Mouse (Mus musculus) left cerebral cortex, postnatal 10 days (tissue): ENCODE results near the gene 6030452D12Rik. TPM values are rescaled to one million over a fixed set of nuclear protein-coding genes. Genes with fewer than 3 reads are reported as not detected.

Experiments used
- DNase-seq, 2 experiments: peaks; one replicate each; pipeline ENCODE4 v3.0.0; 2021 to 2022; ENCODE audit warnings: low spot score in 2 of 2, mixed read lengths in 1 of 2; ENCODE audit errors: extremely low spot score in 1 of 2
- intact Hi-C: fragments of 180-260 bp; cut with DNase I; formaldehyde crosslinking; loops from one replicate; pipeline ENCODE4 v1.15.1; 2025
- total RNA-seq, 2 experiments: library from RNA; stranded (reverse); gene quantifications; 2 replicates each; pipeline ENCODE4 v1.2.3; 2021

The 6030452D12Rik gene
- not detected for total RNA-seq

DNA sequence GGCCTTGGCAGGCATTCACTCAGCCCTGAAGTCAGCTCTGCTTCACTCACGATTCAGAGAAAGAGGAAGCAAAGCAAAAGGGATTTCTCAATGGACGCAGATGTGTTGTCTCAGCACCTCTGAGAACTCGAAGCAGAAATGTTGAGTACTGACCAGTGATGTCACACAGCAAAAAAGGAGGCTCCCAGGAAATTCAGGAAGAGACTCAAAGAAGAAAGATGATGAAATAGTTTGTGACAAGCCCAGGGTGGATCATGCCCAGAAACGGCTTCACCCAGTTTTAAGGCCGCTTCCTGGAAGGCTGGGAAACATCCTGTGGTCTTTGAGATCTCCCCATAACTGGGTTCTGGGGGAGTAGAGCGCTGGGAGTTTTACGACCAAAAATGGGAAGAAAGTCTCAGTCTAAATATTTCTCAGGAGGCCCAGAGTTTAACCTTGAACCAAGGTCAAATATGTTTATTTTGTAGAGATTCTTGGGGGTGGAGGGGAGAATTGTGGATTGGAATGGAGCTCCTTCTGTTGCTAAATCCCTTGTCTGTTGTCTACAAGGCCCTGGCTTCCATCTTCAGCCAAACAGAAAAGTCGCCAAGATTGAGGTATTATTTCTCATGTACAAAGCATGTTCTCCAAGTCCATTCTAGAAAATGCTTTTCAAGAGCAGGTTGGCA lies at the start of gene 6030452D12Rik:
6030452D12Rik (plus strand) TSS at position 505 of the 668 bp plus-strand sequence.
- intact Hi-C loops: no loop called here
- no peak for DNase-seq

DNA sequence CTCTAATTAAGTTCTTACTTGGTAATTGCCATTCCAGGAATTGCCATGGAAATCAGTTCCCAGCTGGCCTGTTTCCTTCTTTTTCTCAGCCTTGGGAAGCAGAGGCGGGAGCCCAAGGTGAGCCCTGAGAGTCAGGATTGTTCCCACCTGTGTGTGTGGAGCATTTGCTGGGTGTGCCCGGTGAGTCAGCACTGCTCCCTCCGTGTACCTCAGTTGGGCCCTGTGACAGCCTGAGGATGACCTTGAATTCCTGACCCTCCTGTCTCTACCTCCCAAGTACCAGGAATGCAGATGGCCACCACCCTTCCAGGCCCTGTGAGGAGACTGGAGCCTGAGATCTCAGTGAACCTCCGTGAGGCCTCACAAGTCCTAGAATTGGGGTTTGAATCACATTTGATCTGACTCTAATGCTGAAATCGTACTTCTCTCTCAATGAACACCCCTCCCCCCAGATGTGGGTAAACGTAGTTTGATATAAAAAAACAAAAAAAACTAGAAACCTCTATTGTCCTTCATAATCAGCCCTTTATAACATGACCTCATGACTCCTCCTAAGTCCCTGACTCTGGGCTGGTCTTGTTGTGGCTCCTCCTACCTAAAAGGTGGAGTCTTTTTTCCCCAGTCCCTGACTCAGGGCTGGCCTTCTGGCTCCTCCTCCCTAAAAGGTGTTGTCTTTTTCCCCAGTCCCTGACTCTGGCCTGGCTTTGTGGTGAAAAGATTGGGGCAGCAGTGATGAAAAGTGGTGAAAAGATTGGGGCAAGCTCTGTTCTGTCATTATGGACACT lies 48.8 kb upstream of the 6030452D12Rik start:
- intact Hi-C loops: no loop called here
- no peak for DNase-seq

DNA sequence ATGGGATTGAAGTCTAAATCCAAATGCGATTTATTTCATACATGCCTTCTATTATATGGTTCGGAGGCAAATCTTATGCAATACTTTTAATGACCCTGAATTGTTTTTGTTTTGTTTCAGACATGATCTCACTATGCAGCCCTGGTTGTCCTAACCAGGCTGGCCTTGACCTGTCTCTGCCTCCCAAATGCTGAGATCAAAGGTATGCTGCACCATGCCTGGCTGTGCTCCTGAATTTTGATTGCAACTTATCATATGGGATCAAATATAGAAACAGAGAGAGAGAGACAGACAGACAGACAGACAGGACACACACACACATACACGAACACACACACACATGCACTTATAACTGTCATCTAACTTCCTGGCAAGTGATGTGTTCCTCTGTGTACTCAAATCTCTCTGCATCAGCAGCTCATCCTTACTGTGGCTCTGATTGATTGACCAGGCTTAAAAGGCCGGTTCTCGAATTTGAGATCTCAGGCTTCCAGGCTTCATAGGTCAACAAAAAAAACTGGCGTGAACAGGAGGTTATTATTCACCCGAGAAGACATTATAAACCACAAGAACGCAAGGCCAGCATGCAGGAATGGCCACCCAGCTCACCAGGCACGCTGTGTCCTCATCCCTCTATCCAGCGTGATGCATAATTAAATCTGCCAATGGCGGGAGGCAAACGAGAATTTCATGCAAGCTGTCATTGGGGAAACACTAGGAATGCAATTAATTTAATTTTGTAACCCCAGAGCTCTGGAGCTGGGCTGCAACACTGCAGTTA lies 47.4 kb upstream of the 6030452D12Rik start:
- intact Hi-C loops: no loop called here

DNA sequence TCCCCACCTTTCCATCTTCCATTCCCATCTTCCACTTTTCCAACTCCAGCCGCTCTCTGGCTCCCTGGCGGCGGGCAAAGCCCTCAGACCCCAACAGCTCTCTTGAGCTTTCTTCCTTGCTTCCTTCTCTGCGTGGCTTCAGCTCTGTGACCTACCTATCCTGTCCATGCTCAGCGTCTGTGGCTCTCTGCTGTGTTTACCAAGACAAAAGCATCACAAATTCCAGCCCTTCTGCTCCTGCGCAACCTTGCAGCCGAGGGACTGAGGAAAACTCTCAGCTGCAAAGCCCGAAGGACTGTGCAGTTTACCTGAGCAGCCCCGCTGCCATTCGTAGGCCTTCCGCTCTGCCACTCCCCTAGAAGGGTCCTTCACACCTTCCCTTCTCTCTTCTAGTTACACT lies 46.3 kb upstream of the 6030452D12Rik start:
- DNase-seq: no peak
- intact Hi-C loops: no loop called here

More for the DNA sequence above, 47.4 kb upstream of the 6030452D12Rik start:
- no peak for DNase-seq

DNA sequence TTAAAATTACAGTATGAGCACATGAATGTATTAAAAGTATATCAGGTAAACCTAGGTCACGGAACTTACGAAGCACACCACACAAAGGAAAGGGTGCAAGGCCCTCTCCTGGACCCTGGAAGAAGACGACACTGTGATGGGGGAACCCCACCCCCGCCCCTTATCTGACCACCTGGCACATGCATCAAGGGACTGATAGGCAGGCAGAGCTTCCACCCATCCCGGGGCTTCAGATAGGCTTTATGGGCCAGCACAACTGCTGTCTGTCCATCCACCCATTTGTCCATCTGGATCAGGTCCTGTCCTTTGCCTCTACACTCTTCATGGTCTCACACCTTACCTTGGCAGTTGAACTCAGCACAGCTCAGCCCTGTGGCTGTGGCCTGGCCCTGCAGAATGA lies 38.2 kb upstream of the 6030452D12Rik start:
- intact Hi-C loops: no loop called here
- DNase-seq: no peak

DNA sequence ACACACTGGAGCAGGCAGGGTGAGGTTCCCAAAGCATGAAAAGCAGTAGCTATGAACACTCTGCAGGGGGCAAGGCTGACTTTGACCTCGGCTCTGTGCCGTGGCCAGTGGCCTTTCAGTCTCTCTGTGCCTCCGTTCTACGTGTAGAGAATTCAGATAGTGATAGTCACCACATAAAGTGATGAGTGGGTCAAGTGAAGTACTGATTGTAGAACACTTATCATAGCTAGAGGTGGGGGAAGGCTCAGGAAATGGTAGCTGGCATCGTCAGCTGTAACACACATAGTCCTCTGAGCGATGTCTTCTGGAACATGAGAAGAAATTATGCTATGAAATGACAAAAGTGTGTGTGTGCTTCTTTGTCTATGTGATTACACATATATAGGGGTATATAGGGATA lies 36.5 kb upstream of the 6030452D12Rik start:
- no peak for DNase-seq
- intact Hi-C loops: no loop called here

DNA sequence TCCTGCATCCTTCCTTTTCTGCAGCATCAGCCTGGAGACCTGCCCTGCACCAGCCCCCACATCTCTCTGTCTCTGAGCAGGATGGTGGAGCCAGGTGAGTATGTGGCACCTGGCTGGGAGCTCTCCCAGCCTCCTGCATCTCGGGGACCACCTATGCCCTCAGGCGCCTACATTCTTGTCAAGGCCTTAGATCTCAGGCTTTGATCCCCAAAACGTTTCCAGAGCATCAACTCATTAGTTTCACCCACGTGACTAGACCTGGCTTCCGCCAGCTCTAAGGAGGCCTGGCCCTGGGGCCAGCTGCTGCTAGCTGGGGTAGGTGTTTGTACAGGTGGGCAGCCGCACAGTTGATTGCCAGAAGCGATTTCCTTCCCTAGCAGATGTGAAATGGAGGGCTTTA lies 30.8 kb upstream of the 6030452D12Rik start:
- intact Hi-C loops: no loop called here
- DNase-seq: no peak

DNA sequence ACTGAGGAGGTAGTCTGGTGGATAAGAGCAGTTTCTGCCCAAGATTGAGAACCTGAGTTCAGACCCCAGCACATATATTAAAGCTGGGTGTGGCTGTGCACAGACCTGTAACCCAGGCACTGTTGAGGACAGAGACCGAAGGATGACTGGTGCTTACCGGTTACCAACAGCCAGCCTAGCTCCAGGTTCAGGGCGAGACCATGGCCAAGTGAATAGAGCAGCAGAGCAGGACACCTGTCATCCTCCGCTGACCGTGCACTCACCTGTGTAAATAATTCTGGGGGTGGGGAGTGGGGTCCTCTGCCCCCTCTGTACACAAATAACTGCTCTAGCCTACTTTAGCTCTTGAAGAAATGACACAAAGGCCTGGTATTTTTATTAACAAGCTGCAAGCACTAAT lies 26.3 kb upstream of the 6030452D12Rik start:
- intact Hi-C loops: no loop called here

DNA sequence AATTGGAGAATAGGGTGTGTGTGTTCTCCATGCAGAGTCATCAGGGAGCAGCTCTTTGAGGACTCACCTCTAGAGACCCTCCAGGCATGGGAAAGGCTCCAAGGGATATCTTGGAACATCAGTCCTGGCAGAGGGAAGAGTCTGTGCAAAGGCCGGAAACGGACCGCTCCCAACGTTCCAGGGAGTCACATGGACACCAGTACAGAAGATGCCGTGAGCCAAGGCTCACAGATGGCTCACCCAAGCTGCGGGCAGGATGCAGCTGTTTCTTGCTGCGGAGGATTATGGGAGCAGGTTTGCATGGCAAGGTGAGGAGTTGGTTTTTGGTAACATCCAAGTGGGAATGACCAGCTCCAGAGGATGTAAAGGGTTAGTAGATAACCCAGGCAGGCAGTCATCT lies 3.9 kb downstream of the 6030452D12Rik start:
- DNase-seq: peak in 1 of 2 experiments; percentile 12

More for the DNA sequence above, 26.3 kb upstream of the 6030452D12Rik start:
- no peak for DNase-seq

DNA sequence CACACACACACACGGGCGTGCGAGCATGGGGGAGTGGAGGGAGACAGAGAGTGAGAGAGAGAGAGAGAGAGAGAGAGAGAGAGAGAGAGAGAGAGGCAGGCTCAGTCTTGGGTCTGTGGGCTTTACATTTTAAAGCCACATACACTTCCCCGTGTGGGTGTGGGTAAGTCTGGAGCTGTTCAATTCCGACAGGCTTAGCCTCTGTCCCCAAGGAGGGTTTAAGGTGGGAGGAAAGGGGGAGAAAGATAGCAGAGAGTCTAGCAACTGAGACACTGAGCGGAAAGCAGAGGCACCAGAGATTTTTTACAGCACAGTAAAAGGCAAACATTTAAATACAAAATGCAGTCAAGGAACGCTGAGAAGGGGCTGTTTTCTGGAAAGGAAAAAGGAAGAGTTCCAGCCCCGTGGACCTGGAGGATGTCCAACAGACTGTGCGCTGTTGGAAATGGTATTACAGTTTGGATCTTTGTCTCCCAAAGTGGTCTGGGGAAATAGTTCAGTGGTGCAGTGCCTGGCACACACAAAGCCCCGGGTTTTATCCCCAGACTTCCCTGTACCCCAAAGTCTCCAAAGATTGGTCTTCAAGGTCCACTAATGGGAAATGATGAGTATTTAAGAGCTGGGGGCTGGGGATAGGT lies 5.1 kb downstream of the 6030452D12Rik start:
- intact Hi-C loops: no loop called here
- DNase-seq: peak in 1 of 2 experiments; percentile 13

More for the DNA sequence above, 3.9 kb downstream of the 6030452D12Rik start:
- intact Hi-C loops: no loop called here

DNA sequence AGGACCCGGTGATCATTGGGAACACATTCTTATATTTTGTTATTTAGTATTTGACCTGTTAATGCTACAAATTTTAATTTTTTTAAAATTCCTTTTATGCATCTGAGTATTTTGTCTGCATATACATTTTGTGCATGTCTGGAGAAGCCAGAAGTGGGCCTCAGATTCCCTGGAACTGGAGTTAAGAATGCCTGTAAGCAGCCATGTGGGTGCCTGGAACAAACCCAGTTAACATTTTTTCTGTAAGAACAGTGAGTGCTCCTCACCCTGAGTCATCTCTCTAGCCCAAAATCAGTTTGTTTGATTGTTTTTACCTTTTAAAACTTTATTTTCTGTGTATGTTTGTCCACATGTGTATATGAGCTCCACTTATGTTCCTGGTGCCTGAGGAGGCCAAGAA lies 5.8 kb downstream of the 6030452D12Rik start:
- DNase-seq: no peak
- intact Hi-C loops: no loop called here

DNA sequence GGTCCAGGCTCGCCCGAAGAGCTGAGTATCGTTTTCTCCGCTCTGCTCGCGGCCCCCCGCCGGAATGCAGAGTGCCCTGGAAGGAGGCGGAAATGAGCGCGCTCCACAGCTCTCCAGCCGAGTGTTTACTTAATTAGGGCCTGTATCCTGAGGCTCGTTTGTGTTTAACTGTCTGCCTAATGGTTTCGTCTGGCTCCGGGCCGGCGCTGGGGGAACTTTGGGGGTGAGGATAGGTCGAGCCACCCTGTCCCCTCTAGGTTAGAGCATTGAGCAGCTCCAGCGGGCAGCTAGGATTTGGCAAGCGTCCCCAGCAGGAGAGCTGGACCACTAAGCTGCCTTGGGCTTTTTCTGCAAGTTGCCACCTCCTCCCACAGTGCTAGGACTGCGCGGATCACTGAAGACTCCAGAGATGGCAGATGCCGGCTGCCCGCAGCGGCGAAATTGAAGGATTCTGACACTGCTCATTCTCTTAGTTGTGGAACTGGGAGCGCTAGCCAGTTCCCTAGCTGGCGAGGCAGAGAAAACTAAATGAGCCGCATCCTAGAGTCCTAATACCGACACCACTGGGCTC lies 7.5 kb downstream of the 6030452D12Rik start:
- intact Hi-C loops: no loop called here

DNA sequence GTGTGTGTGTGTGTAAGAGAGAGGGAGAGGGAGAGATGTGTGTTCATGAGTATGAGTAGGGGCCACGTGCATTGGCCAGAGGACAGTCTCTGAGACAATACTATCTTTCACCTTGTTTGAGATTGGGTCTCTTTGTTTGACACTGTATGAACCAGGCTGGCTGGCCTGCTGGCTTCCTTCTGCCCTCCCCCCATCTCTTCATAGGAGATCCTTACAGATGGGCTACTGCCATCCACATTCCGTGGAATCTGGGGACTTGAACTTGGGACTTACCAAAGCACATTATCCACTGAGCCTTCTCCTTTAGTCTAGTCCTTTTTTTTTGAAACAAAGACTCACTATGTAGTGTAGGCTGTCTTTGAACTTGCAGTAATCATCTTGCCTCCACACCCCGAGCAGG lies 8.1 kb downstream of the 6030452D12Rik start:
- intact Hi-C loops: no loop called here
- DNase-seq: peak in 1 of 2 experiments; percentile 5

More for the DNA sequence above, 7.5 kb downstream of the 6030452D12Rik start:
- DNase-seq: peak in 1 of 2 experiments; percentile 68

DNA sequence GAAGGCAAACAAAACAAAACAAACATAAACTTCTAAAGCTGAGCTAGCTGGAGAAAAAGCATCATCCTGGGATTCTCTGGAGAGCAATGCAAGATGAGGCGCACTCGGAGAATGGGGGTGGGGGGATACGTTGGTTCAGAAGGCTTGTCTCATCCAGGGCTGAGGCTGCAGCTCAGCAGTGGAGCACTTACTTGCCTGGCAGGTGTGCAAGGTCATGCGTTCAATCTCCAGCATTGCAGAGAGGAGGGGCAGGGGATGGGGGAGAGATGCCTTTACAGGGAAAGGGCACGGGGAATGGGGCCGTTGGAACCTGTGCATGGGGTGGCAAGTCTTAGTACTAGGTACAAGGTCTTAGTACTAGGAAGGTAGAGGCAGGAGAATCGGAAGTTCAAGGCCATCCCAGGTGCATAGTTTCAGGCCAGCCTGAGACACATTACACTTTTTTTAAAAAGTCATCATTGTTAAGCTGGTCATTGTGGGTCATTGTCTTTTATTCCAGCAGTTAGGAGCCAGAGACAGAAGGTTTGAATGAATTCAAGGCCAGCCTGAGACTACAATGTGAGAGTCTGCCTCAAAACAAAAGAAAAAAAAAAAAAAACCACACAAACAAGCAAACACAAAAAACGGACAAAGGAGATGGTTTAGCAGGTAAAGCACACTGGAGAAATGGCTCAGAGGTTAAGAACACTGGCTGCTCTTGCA lies 8.9 kb downstream of the 6030452D12Rik start:
- DNase-seq: peak in 1 of 2 experiments; percentile 10
- intact Hi-C loops: no loop called here

DNA sequence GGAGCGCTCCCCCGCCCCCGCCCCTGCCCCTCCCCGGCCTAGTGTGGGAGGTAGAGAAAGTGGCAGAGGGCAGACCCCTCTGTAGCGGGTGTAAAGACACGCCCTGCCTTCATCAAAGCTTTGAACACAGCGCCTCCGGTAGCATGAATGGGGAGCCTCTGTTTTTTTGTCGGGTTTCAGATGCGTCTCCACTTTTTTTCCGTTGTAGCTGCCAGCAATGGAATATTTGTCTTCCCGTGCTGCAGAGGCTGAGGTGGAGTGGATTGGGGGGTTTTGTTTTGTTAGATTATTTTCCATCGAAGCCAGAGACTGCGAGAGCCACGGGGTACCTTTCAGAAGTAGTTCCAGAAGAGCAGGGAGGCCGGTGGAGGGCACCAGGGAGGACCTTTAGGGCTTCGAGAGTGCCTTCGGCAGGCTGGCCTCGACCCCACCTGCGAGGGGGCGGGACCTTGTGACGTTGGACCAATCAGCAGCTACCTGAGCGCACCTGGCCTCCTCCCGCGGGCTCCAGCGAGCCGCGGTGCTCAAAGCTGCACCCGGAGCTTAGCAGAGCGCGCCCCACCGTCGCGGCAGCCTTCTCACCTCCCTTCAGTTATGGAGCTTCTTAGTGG lies 10.1 kb downstream of the 6030452D12Rik start, which contains the start of gene Cdh3:
Cdh3 (plus strand) TSS at position 527 of the 611 bp plus-strand sequence.
- DNase-seq: peak in 1 of 2 experiments; percentile 54
- intact Hi-C loops: no loop called here

DNA sequence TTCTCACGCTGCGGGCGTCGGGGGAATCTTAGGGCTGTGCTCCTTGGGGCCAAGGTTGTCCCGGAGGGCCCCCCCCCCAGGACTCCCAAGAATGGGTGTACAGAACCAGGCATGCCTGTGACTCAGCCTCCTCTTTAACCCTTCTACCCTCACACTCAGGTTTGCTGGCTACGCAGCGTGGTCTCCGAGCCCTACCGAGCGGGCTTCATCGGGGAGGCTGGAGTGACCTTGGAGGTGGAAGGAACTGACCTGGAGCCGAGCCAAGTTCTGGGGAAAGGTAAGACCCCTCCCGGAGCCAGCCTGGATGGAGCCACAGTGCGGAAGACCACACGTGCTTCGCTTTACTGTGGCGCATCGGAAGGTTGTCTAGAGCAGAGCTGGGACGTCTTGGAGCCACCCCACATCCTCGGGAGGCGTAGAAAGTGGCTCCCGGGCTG lies 10.8 kb downstream of the 6030452D12Rik start:
- intact Hi-C loops: no loop called here
- DNase-seq: peak in 1 of 2 experiments; percentile 43

DNA sequence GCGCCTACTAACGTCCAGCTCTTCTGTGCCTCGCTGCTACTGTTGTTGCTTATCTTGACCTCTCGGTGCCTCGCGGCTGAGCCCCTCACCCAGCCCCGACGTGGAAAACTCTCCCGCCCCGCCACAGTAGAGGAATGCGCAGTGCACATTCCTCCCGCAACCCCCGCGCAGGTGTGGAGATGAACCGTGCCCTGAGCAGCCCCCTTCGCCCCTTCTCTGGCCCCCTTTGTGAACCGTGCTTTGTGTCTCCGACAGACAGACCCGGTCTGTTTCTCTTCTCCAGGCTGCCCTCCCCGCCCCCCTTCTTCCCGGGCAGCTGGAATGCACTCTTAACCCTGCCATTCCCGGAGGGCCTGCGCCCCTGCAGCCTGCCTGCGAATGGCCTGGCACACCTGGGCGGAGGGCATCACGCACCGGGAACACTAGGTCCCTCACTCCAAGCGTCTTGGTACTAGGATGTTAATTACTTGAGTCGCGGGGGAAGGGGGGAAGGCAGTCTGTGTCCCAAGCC lies 11.3 kb downstream of the 6030452D12Rik start:
- peak in 1 of 2 experiments; percentile 34 for DNase-seq
- intact Hi-C loops: no loop called here
